In the genomic region with DNA sequence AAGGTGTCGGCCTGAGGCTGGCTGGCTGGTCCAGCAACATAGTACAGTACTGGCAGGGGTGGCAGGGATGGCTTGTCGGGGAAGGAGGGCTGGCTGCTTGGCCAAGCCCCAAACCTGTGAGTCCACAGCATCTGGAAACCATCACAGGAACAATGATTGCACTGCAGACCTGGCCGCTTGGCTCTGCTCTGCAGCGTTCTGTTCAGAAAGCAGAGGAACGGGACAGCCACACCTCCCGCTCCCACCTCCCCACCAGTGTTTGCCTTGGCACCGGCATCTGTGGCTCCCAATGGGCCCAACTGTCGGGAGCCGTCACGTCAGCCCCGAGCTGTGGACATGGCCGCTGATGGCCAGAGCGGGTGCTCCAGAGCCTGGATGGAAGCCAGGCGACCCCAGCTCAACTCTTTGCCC, we compare ENCODE assay signal across 8 mouse cellular contexts. TPM values are rescaled to one million over a fixed set of nuclear protein-coding genes. Genes with fewer than 3 reads are reported as not detected.
DNase-seq lines count a peak whose midpoint lies in the region; ATAC-seq lines count a peak whose summit lies in the region.

No protein-coding gene starts in this region.

- ATAC-seq in hindbrain, embryonic 15.5 days (ENCODE audit: low FRiP score, low read depth): 0 out of 2 replicates have a peak, but pooled peaks have one; percentile 7
- no peak for ATAC-seq in forebrain, embryonic 11.5 days (replicated peaks; ENCODE audit: low FRiP score)

- no peak overlapping the region for H3K4me3 ChIP-seq in hindbrain, embryonic 15.5 days
- no peak overlapping the region for H3K4me3 ChIP-seq in forebrain, embryonic 11.5 days (ENCODE audit: low read depth, low read length)

- H3K36me3 ChIP-seq in hindbrain, embryonic 15.5 days: no peaks in the 10 kb centered on the region
- H3K36me3 ChIP-seq in forebrain, embryonic 11.5 days (ENCODE audit: control insufficient read depth, insufficient read depth, low read length): no peaks in the 10 kb centered on the region

- H3K27ac ChIP-seq in hindbrain, embryonic 15.5 days (replicated peaks): 0 out of 2 replicates have a peak overlapping the region, but pooled peaks have one; percentile 16
- H3K27ac ChIP-seq in forebrain, embryonic 11.5 days (ENCODE audit: low read depth, low read length): no peak overlapping the region

- peak; percentile 37 for DNase-seq in adrenal gland, adult 2 months
- DNase-seq in adrenal gland, postnatal 36 days: no peak
- peak; percentile 56 for DNase-seq in testis, postnatal 10 days (ENCODE audit: low spot score)
- DNase-seq in testis, postnatal 14 days (ENCODE audit: low spot score): no peak
- DNase-seq in lung, postnatal 14 days: peak; percentile 59
- DNase-seq in forebrain, embryonic 11.5 days (ENCODE audit: low spot score): no peak
- no peak for DNase-seq in adrenal gland, postnatal 4 days (ENCODE audit: low spot score in 2 of 2)

- WGBS in hindbrain, embryonic 15.5 days: 47% methylated on average over 14 of the region's 14 CpGs
- 79% methylated on average over 14 of the region's 14 CpGs for WGBS in forebrain, embryonic 11.5 days

- peaks cover 41% of the 10 kb centered on the region for H3K4me1 ChIP-seq in hindbrain, embryonic 15.5 days (replicated peaks)
- H3K4me1 ChIP-seq in forebrain, embryonic 11.5 days (replicated peaks; ENCODE audit: control insufficient read depth, insufficient read depth, low read length): peaks cover 11% of the 10 kb centered on the region; the same call in 1 of the 2 replicates

- no peak overlapping the region for H3K4me2 ChIP-seq in hindbrain, embryonic 15.5 days
- H3K4me2 ChIP-seq in forebrain, embryonic 11.5 days (ENCODE audit: low read depth, low read length, severe bottlenecking): no peak overlapping the region

- no peak overlapping the region for H3K9ac ChIP-seq in hindbrain, embryonic 15.5 days
- H3K9ac ChIP-seq in forebrain, embryonic 11.5 days (ENCODE audit: low read length): no peak overlapping the region

- no peaks in the 10 kb centered on the region for H3K9me3 ChIP-seq in hindbrain, embryonic 15.5 days
- H3K9me3 ChIP-seq in forebrain, embryonic 11.5 days (ENCODE audit: control insufficient read depth, low read length): no peaks in the 10 kb centered on the region

- H3K27me3 ChIP-seq in hindbrain, embryonic 15.5 days: no peaks in the 10 kb centered on the region
- H3K27me3 ChIP-seq in forebrain, embryonic 11.5 days (ENCODE audit: control insufficient read depth, insufficient read depth, low read length): no peaks in the 10 kb centered on the region

RNA-seq across cellular contexts. Expression of gene Zcchc24, which starts 30.2 kb away (rescaled TPM):
- total RNA-seq in adrenal gland, adult 2 months (2021): 10 to 100 TPM; 19.5 to 32.6 TPM
- polyA plus RNA-seq in adrenal gland, adult 2 months (2012; rRNA removed): 19.5 and 20.6 TPM in 2 replicates
- total RNA-seq in adrenal gland, postnatal 36 days (2021): 10 to 100 TPM; 21.2 to 21.3 TPM
- 15.7 and 16.1 TPM in 2 replicates for polyA plus RNA-seq in hindbrain, embryonic 15.5 days (2015; fragmentation: Nextera tagmentation; extraction: Ambion mirVana)
- 12.8 and 15.2 TPM in 2 replicates for polyA plus RNA-seq in forebrain, embryonic 11.5 days (2014; fragmentation: Nextera tagmentation; extraction: Ambion mirVana)
- 10 to 100 TPM; 30.2 to 34.7 TPM for total RNA-seq in adrenal gland, postnatal 4 days (2021)

RNA-seq across cellular contexts. Expression of gene Ppif, which starts 44.6 kb away (rescaled TPM):
- total RNA-seq in adrenal gland, adult 2 months (2021): 10 to 100 TPM; 21.2 to 34.6 TPM
- polyA plus RNA-seq in adrenal gland, adult 2 months (2012; rRNA removed): 103 and 109 TPM in 2 replicates
- 10 to 100 TPM; 24.4 to 27.7 TPM for total RNA-seq in adrenal gland, postnatal 36 days (2021)
- 33.2 and 40.7 TPM in 2 replicates for polyA plus RNA-seq in hindbrain, embryonic 15.5 days (2015; fragmentation: Nextera tagmentation; extraction: Ambion mirVana)
- polyA plus RNA-seq in forebrain, embryonic 11.5 days (2014; fragmentation: Nextera tagmentation; extraction: Ambion mirVana): 34.8 and 38.4 TPM in 2 replicates
- 10 to 100 TPM; 35.2 to 38.8 TPM for total RNA-seq in adrenal gland, postnatal 4 days (2021)

Comparison
In these comparisons a context has a peak if more than half of its experiments do, and no peak if none do; other contexts are left out.
1. DNase-seq: peak in adrenal gland, adult 2 months (single experiment), testis, postnatal 10 days (single experiment) and lung, postnatal 14 days (single experiment); none in adrenal gland, postnatal 36 days (0 of 2), testis, postnatal 14 days (single experiment), forebrain, embryonic 11.5 days (single experiment) and adrenal gland, postnatal 4 days (0 of 2).